Mouse (Mus musculus) 3134 (cell line): ENCODE data around the gene Cog6.

Experiments
- DNase-seq: peaks from one replicate; pipeline ENCODE4 v3.0.0-alpha.2; 2011; ENCODE audit warnings: low spot score; ENCODE audit not compliant: insufficient read length; ENCODE audit errors: extremely low read depth

Gene Cog6

DNA sequence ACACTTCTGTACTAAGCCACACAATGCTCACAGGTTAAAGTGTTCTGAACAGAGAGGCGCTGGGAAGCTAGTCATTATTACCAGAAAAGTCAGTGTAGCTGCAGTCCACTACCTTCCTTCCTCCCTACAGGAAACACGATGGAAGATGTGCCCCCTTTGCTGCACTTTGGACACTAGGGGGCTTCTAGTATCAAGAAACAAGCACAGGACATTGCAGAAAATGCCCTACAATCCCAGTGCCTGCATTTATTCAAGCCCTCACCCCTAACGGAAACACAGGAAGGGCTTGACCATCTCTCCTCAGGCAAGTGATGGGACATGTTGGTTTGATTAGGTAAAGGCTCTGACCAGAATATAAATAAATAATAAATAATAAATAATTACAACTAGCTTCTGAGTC is 16.4 kb upstream of the Cog6 start:
- peak; percentile 28 for DNase-seq

DNA sequence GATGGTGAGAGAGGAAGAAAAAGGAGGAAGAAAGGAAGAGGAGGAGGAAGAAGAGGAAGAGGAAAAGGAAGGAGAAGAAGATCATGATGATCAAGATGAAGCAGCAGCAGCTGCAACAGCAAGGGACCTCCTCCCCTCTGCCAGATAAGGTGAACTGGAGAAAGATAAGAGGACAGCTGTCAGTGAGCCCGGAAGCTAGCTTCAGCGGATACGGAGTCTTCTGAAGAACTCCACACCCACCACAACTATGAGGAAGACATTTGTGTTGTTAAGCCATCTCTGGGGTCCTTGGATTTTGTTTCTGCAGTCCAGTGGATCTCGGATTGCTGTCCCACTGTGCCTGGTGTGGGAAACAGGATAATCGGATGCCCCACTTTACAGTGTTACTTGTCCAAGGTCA is 15.4 kb upstream of the Cog6 start:
- DNase-seq, result no peak

DNA sequence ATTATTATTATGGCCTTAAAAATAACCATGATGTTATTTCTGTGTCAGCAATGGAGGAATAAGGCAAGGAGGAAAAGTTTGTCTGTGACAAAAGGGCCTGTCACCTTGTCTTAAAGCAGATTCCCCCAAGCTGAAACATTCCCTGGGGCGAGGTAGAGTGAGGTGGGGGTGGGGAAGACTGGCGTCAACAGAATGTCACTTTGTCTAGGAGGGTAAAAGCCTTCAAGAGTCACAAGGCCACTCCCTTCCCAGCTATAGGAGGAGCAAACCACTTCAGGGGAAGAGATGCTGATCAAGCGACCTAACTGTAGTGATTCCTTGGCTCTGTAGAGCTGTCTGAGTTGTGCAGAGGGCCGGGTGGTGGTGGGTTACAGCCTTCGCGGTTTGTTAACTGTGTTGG is 14.5 kb upstream of the Cog6 start:
- no peak for DNase-seq

DNA sequence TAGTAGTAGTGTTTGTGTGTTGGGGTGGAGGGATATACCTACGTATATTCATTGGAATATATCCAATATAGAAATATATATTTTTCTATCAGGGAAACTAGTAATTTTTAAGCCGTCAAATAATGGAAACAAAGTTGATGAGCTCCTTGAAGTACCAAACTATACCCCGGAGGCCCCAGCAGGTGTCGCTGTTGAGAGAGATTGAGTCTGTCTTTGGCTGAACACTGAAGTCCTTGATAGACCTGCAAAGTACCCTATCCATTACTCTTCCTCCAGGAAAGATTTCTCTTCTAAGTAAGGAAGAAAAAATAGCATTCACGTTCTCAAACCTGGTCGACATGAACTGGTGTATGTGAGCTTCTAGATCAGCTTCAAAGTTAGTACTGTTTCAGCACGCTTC is 12.0 kb upstream of the Cog6 start:
- no peak for DNase-seq

DNA sequence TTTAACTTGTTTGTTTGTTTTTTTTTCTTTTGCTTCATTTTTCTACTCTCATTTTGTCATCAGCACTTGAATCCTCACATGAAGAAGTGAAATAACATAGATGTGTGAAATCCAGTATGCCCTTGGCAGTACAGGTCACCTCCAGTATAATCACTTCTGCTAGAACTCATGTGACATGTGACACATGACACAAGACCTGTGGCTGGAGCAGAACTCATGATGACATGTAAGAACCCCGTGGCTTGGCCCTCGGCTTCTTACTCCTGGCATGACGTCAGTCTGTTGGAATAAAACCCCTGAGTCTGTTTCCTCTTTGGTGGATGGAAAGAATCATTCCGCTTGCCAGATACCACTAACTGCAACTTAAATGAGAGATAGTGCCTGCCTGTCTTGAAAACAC is 10.3 kb upstream of the Cog6 start:
- no peak for DNase-seq

DNA sequence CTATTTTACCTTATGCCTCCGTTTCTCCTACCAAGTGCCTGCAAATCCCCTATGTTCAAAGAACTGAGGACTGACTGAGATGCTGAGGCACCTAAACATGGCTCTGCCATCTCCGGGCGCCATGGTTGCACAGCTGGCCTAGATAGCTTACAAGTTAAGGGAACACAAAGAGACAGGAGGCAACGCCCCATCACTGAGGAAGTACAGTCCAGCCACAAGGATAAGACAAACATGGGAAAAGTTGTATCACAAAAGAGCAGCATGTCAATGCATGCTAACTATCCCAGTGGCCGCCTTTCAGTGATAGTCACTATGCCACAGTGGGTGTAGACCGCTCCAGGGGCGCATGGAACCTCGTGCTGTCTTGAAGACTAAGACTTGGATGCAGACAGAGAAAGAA is 9.6 kb downstream of the Cog6 start:
- no peak for DNase-seq

DNA sequence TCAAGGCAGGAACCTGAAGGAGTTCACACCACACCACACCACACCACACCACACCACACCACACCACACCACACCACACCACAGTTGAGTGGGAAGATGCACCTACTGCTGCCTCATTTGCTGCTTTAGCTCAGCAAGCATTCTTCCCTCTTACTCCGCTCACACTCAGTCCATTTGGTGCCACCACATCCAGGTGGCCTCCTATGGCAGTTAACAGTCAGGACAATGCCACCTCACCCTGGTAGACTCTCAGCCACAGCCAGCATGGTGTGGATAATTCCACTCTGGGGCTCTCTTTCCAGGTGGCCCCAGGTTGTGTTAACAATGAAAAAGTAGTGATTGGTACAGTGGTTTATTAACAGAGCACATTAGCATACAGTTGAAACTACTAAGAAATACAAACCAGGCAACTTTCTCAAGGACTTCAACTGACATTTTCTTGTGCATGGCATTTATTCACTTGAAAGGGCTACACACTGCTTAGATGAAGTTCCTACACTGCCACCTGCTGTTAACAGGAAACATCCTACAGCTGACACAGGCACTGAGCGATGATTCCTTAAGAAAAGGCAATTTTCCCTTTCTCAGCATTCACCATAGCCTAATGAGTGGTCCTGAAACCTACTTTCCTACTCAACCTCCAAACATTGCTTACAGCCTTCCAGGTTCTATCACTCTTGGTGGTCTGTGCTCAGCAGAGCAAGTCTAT is 12.5 kb downstream of the Cog6 start:
- DNase-seq, result no peak

DNA sequence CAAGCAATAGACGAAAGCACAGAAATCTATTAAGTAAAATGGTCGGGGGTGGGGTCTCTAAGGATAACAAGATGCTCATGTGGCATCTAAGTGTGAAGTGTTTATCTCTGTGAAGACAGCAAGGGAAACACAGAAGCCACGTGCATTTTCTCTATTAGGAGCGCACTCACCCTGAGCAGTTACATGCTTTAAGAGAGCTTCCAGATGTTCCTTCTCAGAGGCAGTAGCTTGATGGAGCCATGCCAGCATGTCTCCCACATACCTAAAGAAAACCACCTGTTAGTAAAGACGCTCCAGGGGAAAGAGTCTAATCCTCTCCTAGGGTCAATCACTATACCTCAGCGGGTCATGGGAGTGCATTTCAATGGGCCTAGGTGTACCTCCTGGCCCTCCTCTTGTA is 15.0 kb downstream of the Cog6 start:
- DNase-seq, result no peak

DNA sequence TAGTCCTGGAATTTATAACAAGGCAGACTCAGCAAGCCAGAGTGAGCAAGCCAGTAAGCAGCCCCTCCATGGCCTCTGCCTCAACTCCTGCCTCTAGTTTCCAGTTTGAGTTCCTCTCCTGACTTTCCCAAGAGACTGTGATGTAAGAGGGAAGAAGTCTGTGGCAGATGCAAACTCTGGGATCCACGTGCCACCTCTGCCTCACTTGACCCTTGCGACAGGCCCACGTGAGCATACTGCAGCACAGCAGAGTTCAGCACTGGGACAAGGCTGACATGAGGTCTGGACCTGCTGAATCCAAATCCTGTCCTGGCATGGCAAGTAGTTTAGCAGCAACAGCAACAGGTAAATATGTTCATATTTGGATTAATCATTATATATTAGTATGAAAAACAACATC is 17.0 kb downstream of the Cog6 start:
- DNase-seq, result no peak

DNA sequence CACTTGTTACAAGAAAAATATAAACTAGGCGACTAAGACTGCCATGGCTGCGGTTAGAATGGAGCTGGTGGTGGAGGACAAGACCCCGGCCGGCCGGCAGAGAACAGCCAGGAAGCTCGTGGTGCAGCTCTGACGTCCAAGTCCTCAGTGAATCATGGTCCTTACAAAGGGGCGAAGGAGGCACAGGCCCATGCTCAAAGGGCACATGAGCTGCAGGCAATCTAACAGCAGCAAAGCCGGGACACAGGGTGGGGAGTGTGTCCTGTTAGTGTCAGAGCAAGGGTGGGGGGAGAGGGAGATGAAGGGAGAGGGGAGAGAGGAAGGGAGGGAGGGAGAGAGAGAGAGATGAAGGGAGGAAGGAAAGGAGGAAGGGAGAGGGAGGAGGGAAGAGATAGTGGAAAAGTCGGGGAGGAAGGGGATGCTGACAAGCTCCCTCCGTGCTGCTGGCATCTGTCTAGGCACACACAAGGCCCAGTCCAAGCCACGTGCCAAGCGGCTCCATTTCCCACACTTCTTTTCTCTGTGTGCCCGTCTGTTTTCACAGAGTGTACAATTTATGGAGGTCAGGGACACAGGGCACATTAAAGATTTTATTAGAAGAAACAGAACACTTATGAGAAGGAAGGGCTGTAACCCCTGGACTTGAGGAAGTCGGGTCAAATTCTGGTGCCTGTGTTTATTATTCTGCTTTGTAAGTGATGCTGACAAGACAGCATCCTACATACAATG is 17.9 kb downstream of the Cog6 start:
- DNase-seq, result no peak

DNA sequence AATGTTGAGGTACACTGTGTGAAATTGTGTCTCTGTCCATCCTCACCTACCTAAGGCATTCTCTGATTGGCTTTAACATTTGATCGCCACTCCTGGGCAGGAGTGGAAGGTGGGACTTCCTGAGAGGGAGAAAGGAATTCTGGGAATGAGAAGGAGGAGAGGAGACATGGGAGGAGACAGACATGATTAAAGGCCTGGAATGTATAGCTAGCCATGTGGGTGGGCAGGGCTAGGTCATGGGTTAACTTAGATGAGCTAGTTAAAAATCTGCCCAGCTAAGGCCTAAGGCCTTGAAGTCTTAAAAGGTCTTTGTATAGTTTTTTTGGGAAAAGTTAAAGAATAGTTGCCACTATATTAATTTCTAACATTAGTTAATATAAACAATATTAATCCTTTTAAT is 19.7 kb downstream of the Cog6 start:
- no peak for DNase-seq

DNA sequence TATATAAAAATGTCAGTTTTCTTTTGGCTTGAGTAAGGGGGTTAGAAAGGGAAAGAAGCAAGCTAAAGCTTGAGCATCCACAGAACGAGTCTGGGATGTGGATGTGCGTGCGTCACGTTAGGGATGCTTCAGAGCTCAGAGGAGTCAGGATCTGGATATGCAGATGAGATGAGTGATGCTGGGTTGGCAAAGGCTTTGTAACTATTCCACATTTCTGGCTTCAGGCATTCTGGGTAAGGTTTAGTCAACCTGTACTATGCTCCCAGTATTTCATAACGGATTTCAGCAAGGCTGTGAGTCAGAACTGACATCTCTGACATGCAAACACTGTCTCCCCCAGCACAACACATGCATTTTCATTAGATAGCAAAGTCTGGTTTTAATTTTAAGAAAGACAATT is 20.4 kb downstream of the Cog6 start:
- DNase-seq, result no peak

DNA sequence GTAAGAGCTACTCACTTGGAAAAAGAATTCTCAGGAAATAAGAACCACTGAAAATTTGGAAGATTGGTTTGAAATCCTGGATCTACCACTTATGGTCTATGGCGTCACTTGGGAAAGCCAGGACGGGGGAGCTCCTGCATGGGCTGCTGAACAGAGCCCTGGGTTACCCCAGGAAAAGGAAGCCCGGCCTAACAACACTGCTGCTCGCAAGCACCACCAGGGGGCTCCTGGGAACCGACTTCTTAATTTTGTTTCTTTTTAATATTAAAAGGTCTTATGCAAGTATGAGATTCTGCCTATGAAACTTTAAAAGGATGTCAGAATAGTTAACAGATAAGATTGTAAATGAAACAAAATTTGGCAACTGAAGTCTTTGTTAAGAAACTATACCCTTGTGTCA is 22.4 kb downstream of the Cog6 start:
- no peak for DNase-seq

DNA sequence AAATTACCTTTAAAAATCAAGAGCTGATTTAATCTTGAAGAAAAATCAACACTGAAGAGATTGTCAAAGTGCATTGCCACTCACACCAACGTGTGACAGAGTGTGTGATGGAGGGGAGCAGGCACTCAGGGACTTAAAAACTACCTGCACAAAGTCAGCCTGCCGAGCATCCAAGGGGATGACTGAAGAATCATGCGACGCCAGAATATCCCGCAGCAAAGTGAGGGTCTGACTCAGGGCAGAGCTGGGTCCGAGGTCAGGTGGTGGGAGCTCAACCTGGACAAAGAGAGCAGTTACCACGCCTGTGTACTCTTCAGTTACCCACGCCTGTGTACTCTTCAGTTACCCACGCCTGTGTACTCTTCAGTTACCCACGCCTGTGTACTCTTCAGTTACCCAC is 23.7 kb downstream of the Cog6 start:
- DNase-seq, result no peak

DNA sequence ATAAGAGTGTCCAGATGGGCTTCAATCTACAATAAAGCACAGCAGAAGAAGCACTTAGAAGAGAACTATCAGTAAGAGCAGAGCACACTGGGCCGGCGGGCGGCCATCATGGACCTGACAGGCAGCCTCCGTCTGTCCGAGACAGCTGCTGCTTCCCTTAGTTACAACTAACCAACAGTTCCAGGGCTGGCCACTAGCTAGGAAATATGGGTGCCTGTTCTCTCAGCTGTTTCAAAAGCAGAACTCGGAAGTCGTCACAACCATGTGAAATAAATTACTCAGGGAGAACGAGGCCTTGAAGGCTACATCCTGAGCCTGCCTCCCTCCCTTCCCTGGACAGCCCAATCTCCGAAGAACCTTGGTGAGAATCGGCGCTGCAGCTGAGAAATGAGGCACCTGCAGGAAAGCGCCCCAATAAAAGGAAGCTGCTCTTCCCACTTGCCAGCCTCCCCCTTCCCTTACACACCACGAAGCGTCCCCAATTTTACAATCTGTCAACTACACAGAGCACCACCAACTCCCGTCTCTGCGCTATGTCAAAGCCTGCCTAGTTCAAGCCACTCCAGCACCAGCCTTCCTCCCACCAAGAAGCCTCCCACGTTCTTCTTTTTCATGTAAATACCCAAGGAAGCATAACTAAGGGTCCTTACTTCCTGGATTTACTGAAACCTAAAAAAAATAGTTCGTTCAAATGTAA is 26.8 kb downstream of the Cog6 start:
- DNase-seq, result no peak

DNA sequence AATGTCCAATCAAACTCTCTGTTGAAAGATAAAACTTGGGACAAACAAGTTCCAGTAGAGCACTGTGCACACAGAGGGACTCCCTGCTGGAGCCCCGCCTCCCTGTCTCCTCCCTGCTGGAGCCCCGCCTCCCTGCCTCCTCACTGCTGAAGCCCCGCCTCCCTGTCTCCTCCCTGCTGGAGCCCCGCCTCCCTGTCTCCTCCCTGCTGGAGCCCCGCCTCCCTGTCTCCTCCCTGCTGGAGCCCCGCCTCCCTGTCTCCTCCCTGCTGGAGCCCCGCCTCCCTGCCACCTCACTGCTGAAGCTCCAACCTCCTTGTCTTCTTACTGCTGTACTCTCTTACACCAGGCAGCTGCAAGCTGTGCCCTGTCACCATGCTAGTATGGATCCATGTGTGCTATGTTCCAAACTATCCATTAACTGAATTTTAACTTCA is 31.5 kb downstream of the Cog6 start:
- peak; percentile 76 for DNase-seq

DNA sequence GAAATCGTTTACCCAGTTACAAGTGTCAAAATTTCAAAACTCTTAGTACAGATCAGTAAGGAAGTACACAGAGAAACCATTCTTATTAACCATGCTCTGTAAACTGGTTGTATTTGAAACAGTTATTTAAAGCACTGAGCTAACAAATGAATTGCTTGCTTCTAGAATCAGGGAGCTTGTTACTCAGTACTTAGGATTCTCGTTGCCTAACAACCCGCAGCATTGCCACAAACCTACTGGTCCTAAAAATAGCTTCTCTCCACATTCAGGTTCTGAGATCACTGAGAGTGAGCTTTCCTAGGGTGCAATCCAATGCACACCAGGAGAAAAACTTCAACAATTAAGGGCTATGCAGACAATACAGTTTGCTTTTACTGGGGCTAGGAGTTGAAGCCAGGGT is 33.3 kb downstream of the Cog6 start:
- DNase-seq, result no peak

DNA sequence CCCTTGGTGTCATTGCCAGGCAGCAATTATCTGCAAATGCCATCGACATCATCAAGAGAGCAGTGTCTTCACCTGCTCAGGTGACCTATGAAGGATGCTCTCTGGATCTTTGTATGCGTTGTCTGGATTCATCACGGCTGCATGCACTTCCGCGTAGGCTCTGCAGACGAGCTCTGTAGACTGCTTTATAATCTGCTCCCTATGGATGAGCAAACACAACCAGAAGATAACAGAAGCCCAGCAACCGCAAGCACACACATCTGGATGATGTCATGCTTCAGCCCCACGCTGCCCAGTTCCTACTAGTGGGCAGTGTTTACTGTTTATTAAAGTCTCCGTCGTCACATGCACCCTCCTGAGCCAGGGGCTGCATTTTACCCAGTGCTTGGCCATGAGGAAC is 34.0 kb downstream of the Cog6 start:
- no peak for DNase-seq

DNA sequence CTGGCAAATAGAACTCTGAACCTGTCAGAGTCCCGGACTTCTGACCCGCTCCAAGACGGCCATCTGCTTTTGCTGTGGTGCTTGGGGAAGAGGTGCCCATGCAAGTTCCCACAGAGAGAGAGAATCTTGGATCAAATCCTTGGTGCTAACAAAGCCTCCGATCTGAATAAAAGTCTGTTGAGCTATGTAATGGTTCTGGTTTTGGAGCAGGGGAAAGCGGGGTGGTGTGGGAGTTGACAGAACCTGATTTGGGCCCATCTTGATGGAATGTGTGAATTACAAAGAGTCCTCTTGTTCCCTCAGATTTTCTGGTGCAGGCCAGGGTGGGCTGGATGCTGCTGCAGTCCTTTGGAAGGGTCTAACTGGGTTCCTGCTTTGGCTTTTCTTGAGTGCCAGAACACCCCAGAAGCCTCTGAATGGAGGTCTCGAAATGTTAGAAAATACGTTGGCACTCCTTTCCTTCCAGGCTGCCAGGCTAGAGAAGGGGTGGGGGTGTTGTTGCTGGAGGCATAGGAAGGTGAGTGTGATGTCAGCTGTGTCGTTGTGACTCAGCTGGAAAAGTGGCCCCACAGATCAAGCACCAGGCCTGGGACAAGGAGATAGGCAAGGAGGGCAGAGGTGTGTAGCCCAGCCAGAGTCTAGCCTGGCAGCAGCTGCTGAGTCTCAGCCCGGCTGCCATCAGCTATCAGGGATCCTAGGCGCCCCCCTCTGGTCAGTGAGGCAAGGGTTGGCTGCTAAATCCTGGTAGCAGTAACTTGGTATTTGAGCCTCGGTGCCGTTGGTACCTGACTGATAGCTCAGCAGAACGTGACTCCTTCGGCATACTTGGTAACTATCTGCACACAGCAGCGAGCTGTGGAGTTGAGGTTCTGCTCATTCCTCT is 42.1 kb downstream of the Cog6 start:
- no peak for DNase-seq

DNA sequence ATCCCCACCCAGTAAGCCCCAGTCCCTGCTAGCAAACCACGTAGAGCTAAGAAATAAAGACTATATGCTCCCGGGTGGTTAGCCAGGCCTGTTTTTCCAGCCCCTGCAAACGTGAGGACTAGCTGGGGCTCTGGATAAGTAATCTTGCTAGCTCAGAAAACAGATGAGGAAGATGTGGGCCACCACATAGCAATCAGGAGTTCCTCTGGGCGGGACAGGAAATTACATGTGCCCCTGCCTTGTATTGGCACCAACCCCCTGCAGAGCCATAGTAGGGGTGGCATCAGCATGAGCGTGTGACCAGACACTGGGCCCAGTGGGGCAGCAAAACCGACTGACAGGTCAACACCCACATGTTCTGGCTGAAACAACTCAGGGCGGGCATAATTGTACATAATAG is 44.1 kb downstream of the Cog6 start:
- no peak for DNase-seq

DNA sequence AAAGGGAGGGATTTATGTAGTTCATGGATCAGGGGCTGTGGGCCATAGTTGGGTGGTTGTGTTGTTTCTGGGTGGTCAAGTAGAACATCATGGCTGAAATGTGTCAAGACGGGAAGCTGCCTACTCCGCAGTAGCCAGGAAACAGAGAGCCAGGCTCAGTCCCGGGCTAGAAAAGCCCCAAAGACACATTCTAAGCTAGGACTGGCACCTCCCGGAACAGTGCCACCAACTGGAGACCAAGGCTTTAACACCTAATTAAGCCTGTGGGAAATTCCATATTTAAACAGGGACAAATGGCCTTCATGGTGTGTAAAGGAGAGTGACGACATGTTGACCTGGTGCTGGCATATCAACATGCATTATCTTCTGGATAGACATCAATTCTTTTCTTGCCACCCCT is 50.0 kb downstream of the Cog6 start:
- no peak for DNase-seq
